Mouse (Mus musculus) ES-Bruce4 (cell line): ENCODE measurements at regions not wholly inside any gene's neighbourhood (a gene's known extent, or its start where the extent isn't known, plus 50 kb on each side); places are given as distances from the start of the nearest gene placed in this dataset.

Experiments
- H3K27ac ChIP-seq: 2 replicates; pipeline ENCODE4 v1.5.1; 2012; ENCODE audit warnings: low read length, inconsistent platforms; ENCODE audit not compliant: insufficient read depth
- H3K27me3 ChIP-seq: 2 replicates; pipeline ENCODE4 v1.6.1; 2012; ENCODE audit warnings: mild to moderate bottlenecking, low read length, inconsistent platforms; ENCODE audit not compliant: control insufficient read depth, poor library complexity, insufficient read depth, severe bottlenecking
- H3K36me3 ChIP-seq: 2 replicates; pipeline ENCODE4 v1.6.1; 2012; ENCODE audit warnings: inconsistent platforms, mild to moderate bottlenecking, low read length, moderate library complexity; ENCODE audit not compliant: control insufficient read depth, poor library complexity, insufficient read depth, severe bottlenecking
- H3K4me1 ChIP-seq: one replicate; pipeline ENCODE4 v1.8.1; 2011; ENCODE audit warnings: low read length; ENCODE audit not compliant: control insufficient read depth, insufficient read depth
- H3K4me3 ChIP-seq: 2 replicates; pipeline ENCODE4 v1.5.1; 2011; ENCODE audit warnings: low read depth, mild to moderate bottlenecking, low read length
- H3K9ac ChIP-seq: 2 replicates; pipeline ENCODE4 v1.6.1; 2012; ENCODE audit warnings: low read depth, mild to moderate bottlenecking, inconsistent platforms; ENCODE audit not compliant: poor library complexity, severe bottlenecking
- H3K9me3 ChIP-seq: replicated peaks from 2 replicates; pipeline ENCODE4 v1.6.1; 2012; ENCODE audit warnings: mild to moderate bottlenecking, low read length, inconsistent platforms; ENCODE audit not compliant: control insufficient read depth, poor library complexity, insufficient read depth, severe bottlenecking
- CTCF ChIP-seq: IDR thresholded peaks from one replicate; pipeline ENCODE4 v1.8.1; 2011; ENCODE audit warnings: low read depth, low read length
- EP300 ChIP-seq: IDR thresholded peaks from 2 replicates; pipeline ENCODE4 v1.6.1; 2011; ENCODE audit warnings: low read depth, low read length; ENCODE audit not compliant: insufficient read depth
- POLR2A ChIP-seq: IDR thresholded peaks from one replicate; pipeline ENCODE4 v1.8.1; 2011; ENCODE audit warnings: low read length; ENCODE audit not compliant: insufficient read depth

- no peak overlapping the region for H3K9ac ChIP-seq
- no peaks in the 10 kb centered on the region for H3K4me1 ChIP-seq
- no peaks in the 10 kb centered on the region for H3K36me3 ChIP-seq
- no peak overlapping the region for H3K27ac ChIP-seq
- no peak for TF ChIP-seq CTCF
- no peak for TF ChIP-seq EP300
- no peak for TF ChIP-seq POLR2A
- H3K4me3 ChIP-seq: no peak overlapping the region
- peaks cover 2% of the 10 kb centered on the region; the same call in 1 of the 2 replicates for H3K9me3 ChIP-seq
- H3K27me3 ChIP-seq: no peaks in the 10 kb centered on the region
Measured at GRCm38 (mm10) chr1:168012069-168012468, 323.0 kb downstream of the Lmx1a start.

- Histone ChIP-seq H3K4me3 (no peak overlapping the region), H3K36me3 (no peaks in the 10 kb centered on the region), H3K9me3 (no peaks in the 10 kb centered on the region; the same call in 1 of the 2 replicates), H3K4me1 (no peaks in the 10 kb centered on the region), H3K9ac (no peak overlapping the region), H3K27me3 (no peaks in the 10 kb centered on the region), H3K27ac (no peak overlapping the region)
- TF ChIP-seq POLR2A: no peak
- no peak for TF ChIP-seq CTCF
- TF ChIP-seq EP300: no peak
Measured at GRCm38 (mm10) chr1:168012611-168013010, 323.6 kb downstream of the Lmx1a start.

- TF ChIP-seq CTCF (no peak), POLR2A (no peak), EP300 (no peak)
- Histone ChIP-seq H3K4me3 (no peak overlapping the region), H3K27ac (no peak overlapping the region), H3K4me1 (no peaks in the 10 kb centered on the region), H3K36me3 (no peaks in the 10 kb centered on the region), H3K27me3 (no peaks in the 10 kb centered on the region), H3K9ac (no peak overlapping the region), H3K9me3 (no peaks in the 10 kb centered on the region)
Measured at GRCm38 (mm10) chr1:168016375-168016890, 327.4 kb downstream of the Lmx1a start.

GRCm38 (mm10) chr1:168026481-168026880 is 337.4 kb downstream of the Lmx1a start:
- H3K27ac ChIP-seq: no peak overlapping the region
- no peaks in the 10 kb centered on the region for H3K4me1 ChIP-seq
- H3K27me3 ChIP-seq: no peaks in the 10 kb centered on the region
- no peak overlapping the region for H3K4me3 ChIP-seq
- H3K9me3 ChIP-seq: 0 out of 2 replicates have a peak, but pooled peaks cover 2% of the 10 kb centered on the region
- TF ChIP-seq EP300: peak; percentile 92
- no peak for TF ChIP-seq POLR2A
- no peak for TF ChIP-seq CTCF
- H3K36me3 ChIP-seq: no peaks in the 10 kb centered on the region
- H3K9ac ChIP-seq: no peak overlapping the region

GRCm38 (mm10) chr1:168044765-168045164 is 355.7 kb downstream of the Lmx1a start:
- H3K4me1 ChIP-seq: no peaks in the 10 kb centered on the region
- H3K4me3 ChIP-seq: no peak overlapping the region
- no peak overlapping the region for H3K27ac ChIP-seq
- H3K9ac ChIP-seq: no peak overlapping the region
- no peaks in the 10 kb centered on the region for H3K27me3 ChIP-seq
- H3K9me3 ChIP-seq: no peaks in the 10 kb centered on the region
- no peak for TF ChIP-seq CTCF
- TF ChIP-seq POLR2A: no peak
- TF ChIP-seq EP300: no peak
- no peaks in the 10 kb centered on the region for H3K36me3 ChIP-seq

- Histone ChIP-seq H3K9me3 (no peaks in the 10 kb centered on the region), H3K4me1 (no peaks in the 10 kb centered on the region), H3K9ac (no peak overlapping the region), H3K27ac (no peak overlapping the region), H3K27me3 (no peaks in the 10 kb centered on the region), H3K4me3 (no peak overlapping the region), H3K36me3 (no peaks in the 10 kb centered on the region)
- no peak for TF ChIP-seq EP300
- TF ChIP-seq CTCF: no peak
- TF ChIP-seq POLR2A: no peak
Measured at GRCm38 (mm10) chr1:168046347-168046746, 357.3 kb downstream of the Lmx1a start.
